Mouse (Mus musculus) ES-E14 (cell line): ENCODE results near the gene Hipk2.

Source experiments
- CHD2 ChIP-seq: IDR thresholded peaks from 2 replicates; pipeline ENCODE4 v1.6.1; 2014; ENCODE audit warnings: mild to moderate bottlenecking, low read depth, low read length, inconsistent platforms
- MAFK ChIP-seq: IDR thresholded peaks from 2 replicates; pipeline ENCODE4 v1.6.1; 2014; ENCODE audit warnings: mild to moderate bottlenecking, low read depth, low read length, inconsistent platforms; ENCODE audit not compliant: insufficient read depth
- ZNF384 ChIP-seq: IDR thresholded peaks from 2 replicates; pipeline ENCODE4 v1.6.1; 2012; ENCODE audit warnings: low read depth, low read length, inconsistent platforms

GRCm38 (mm10) chr6:38839891-38840290 is 36.1 kb downstream of the Hipk2 start:
- TF ChIP-seq ZNF384 (no peak), CHD2 (no peak), MAFK (no peak)
